Mouse (Mus musculus) heart, adult 10 weeks (tissue): ENCODE measurements around the gene Psmd7. TPM values are rescaled to one million over a fixed set of nuclear protein-coding genes. Genes with fewer than 3 reads are reported as not detected.

Source experiments
- polyA plus RNA-seq: library from polyadenylated mRNA; stranded (reverse); fragments of 350-450 nt; fragmentation: Illumina TruSeq; extraction: RNeasy Lipid Tissue Mini Kit (QIAGEN cat#74804); gene quantifications from one replicate; pipeline ENCODE4 v1.2.3, GENCODE M21; 2014; ENCODE audit warnings: low read depth, low replicate concordance

The Psmd7 gene
- 149 TPM for polyA plus RNA-seq

GRCm38 (mm10) chr8:107587995-107588780 lies at the start of gene Psmd7:
TSS of gene Psmd7 (minus strand) at chr8:107588464.

Other genes with a start within 250 kb of the Psmd7 start
- gene Nqo1, start 185.3 kb downstream of the Psmd7 start, polyA plus RNA-seq = 84.5 TPM
- 28.4 TPM for gene Nob1, start 163.4 kb downstream of the Psmd7 start, polyA plus RNA-seq
- 16.9 TPM for gene Wwp2, start 152.1 kb downstream of the Psmd7 start, polyA plus RNA-seq